Mouse (Mus musculus): ENCODE results near the gene Ccdc38. TPM values are rescaled to one million over a fixed set of nuclear protein-coding genes. Genes with fewer than 3 reads are reported as not detected.

The Ccdc38 gene
- polyA plus RNA-seq, 1 experiment, result 0.03 TPM

GRCm38 (mm10) chr10:93538818-93539217 is 1.6 kb upstream of the Ccdc38 start:
- WGBS, result 94% methylated on average over 6 of the region's 6 CpGs
- DNase-seq, result no peak
- Histone ChIP-seq H3K4me1 (ENCODE audit: control insufficient read depth, insufficient read depth, low read length) (peaks cover 4% of the 10 kb centered on the region), H3K4me3 (replicated peaks; ENCODE audit: insufficient read depth, low read depth, low read length) (no peak overlapping the region), H3K27ac (ENCODE audit: insufficient read depth, low read length) (no peak overlapping the region), H3K27me3 (ENCODE audit: control insufficient read depth, insufficient read depth, low read length) (no peaks in the 10 kb centered on the region)
- TF ChIP-seq CTCF (IDR thresholded peaks at IDR 0.05; ENCODE audit: borderline replicate concordance, insufficient read depth, low read depth, low read length) (no peak), POLR2A (IDR thresholded peaks at IDR 0.05; ENCODE audit: borderline replicate concordance, insufficient read depth, low read length) (no peak)

DNA sequence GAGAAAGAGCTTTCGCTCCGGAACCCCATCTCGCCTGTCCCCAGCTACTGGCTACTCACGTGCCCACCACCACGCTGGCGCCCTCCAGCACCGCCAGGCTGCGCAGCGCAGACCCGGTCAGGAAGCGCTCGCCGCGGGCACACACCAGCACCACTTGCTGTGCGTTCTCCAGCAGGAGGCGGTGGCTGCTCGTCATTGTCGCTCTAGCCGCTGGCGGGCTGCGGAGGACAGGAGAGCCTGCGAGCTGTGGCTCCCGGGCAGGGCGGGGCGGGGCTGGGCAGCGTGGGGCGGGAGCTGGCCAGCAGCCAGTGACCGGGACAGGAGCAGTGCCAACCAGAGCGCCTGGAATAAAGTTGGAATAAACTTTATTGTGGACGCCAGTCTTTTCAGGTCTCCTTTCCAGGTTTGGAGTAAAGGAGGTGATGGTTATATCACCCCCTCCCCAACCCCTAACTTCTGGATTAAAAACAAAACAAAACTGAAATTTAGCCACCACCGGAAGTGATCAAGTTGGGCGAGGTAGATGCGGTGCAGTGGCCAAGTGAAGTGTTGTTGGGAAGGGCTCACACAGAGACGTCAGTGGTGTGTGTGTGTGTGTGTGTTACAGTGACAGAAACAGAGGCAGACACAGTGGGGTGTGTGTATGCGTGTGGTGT is 529 bp upstream of the Ccdc38 start, which contains the start of gene Amdhd1:
Gene Amdhd1 (minus strand): TSS at position 259 of the 656 bp plus-strand sequence.
- peak; percentile 33; the same call in 1 of the 2 replicates for TF ChIP-seq CTCF (IDR thresholded peaks at IDR 0.05; ENCODE audit: borderline replicate concordance, insufficient read depth, low read depth, low read length)
- TF ChIP-seq POLR2A (IDR thresholded peaks at IDR 0.05; ENCODE audit: borderline replicate concordance, insufficient read depth, low read length), result no peak
- 2% methylated on average over 35 of the region's 35 CpGs for WGBS
- peak; percentile 64 for DNase-seq
- peaks cover 4% of the 10 kb centered on the region for H3K4me1 ChIP-seq (ENCODE audit: control insufficient read depth, insufficient read depth, low read length)
- no peak within 1 kb of the TSS for H3K27ac ChIP-seq (ENCODE audit: insufficient read depth, low read length)
- peak within 1 kb of the TSS; percentile 27 for H3K4me3 ChIP-seq (replicated peaks; ENCODE audit: insufficient read depth, low read depth, low read length)
- no peaks in the 10 kb centered on the region for H3K27me3 ChIP-seq (ENCODE audit: control insufficient read depth, insufficient read depth, low read length)

DNA sequence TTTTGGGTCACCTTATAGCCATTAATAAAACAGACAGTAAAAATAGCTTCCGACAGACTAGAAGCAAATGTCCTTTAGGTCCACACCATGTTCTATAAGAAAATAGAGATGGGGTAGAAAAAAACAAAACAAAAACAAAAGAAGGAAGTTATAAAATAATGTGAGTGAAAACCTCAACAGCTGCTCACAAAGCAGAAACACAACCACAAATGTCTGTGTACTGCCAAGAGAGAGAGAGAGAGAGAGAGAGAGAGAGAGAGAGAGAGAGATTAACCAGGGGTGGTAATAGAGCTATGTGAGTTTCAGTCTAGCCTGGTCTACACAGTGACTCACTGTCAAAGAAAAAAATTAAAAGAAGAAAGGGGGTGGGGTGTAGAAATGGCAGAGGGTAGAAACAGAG is 1.2 kb downstream of the Ccdc38 start:
- peaks cover 4% of the 10 kb centered on the region for H3K4me1 ChIP-seq (ENCODE audit: control insufficient read depth, insufficient read depth, low read length)
- H3K27me3 ChIP-seq (ENCODE audit: control insufficient read depth, insufficient read depth, low read length), result no peaks in the 10 kb centered on the region
- H3K4me3 ChIP-seq (replicated peaks; ENCODE audit: insufficient read depth, low read depth, low read length), result no peak overlapping the region
- H3K27ac ChIP-seq (ENCODE audit: insufficient read depth, low read length), result no peak overlapping the region
- TF ChIP-seq CTCF (IDR thresholded peaks at IDR 0.05; ENCODE audit: borderline replicate concordance, insufficient read depth, low read depth, low read length) (no peak), POLR2A (IDR thresholded peaks at IDR 0.05; ENCODE audit: borderline replicate concordance, insufficient read depth, low read length) (no peak)
- no peak for DNase-seq
- 96% methylated on average over 1 of the region's 1 CpGs for WGBS

- H3K27me3 ChIP-seq (ENCODE audit: control insufficient read depth, insufficient read depth, low read length), result no peaks in the 10 kb centered on the region
- peaks cover 4% of the 10 kb centered on the region for H3K4me1 ChIP-seq (ENCODE audit: control insufficient read depth, insufficient read depth, low read length)
- TF ChIP-seq CTCF (IDR thresholded peaks at IDR 0.05; ENCODE audit: borderline replicate concordance, insufficient read depth, low read depth, low read length) (no peak), POLR2A (IDR thresholded peaks at IDR 0.05; ENCODE audit: borderline replicate concordance, insufficient read depth, low read length) (no peak)
- DNase-seq, result no peak
- H3K4me3 ChIP-seq (replicated peaks; ENCODE audit: insufficient read depth, low read depth, low read length), result no peak overlapping the region
- WGBS, result 73% methylated on average over 4 of the region's 4 CpGs
- H3K27ac ChIP-seq (ENCODE audit: insufficient read depth, low read length), result no peak overlapping the region
These were observed 1.9 kb downstream of the Ccdc38 start for GRCm38 (mm10) chr10:93542356-93542755.

DNA sequence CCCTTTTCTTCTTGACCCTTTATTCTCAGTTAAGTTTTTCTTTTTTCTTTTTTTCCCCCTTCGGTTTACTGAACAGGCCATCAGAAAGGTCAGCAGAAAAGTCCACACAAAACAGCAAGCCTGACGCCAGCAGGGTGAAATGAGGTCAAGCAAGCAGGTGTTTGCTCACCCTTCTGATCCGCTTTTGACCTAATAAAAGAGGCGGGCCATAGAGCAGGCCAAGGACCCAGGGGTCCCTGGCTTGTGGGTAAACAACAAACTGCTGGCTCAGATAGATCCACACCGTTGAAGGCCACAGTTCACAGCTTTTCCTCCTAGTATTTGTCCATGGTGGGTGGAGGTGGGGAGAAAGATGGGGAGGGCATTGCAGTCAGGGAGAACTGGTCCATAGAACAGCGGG is 2.7 kb downstream of the Ccdc38 start:
- Histone ChIP-seq H3K4me1 (ENCODE audit: control insufficient read depth, insufficient read depth, low read length) (peaks cover 4% of the 10 kb centered on the region), H3K27me3 (ENCODE audit: control insufficient read depth, insufficient read depth, low read length) (no peaks in the 10 kb centered on the region), H3K27ac (ENCODE audit: insufficient read depth, low read length) (no peak overlapping the region), H3K4me3 (replicated peaks; ENCODE audit: insufficient read depth, low read depth, low read length) (no peak overlapping the region)
- WGBS, result 53% methylated on average over 6 of the region's 6 CpGs
- no peak for DNase-seq
- TF ChIP-seq CTCF (IDR thresholded peaks at IDR 0.05; ENCODE audit: borderline replicate concordance, insufficient read depth, low read depth, low read length), result no peak
- no peak for TF ChIP-seq POLR2A (IDR thresholded peaks at IDR 0.05; ENCODE audit: borderline replicate concordance, insufficient read depth, low read length)

- Histone ChIP-seq H3K4me3 (replicated peaks; ENCODE audit: insufficient read depth, low read depth, low read length) (no peak overlapping the region), H3K4me1 (ENCODE audit: control insufficient read depth, insufficient read depth, low read length) (peaks cover 4% of the 10 kb centered on the region), H3K27ac (ENCODE audit: insufficient read depth, low read length) (no peak overlapping the region), H3K27me3 (ENCODE audit: control insufficient read depth, insufficient read depth, low read length) (no peaks in the 10 kb centered on the region)
- 84% methylated on average over 5 of the region's 5 CpGs for WGBS
- no peak for DNase-seq
- TF ChIP-seq POLR2A (IDR thresholded peaks at IDR 0.05; ENCODE audit: borderline replicate concordance, insufficient read depth, low read length), result no peak
- no peak for TF ChIP-seq CTCF (IDR thresholded peaks at IDR 0.05; ENCODE audit: borderline replicate concordance, insufficient read depth, low read depth, low read length)
These were observed 3.7 kb downstream of the Ccdc38 start for GRCm38 (mm10) chr10:93544172-93544571.

DNA sequence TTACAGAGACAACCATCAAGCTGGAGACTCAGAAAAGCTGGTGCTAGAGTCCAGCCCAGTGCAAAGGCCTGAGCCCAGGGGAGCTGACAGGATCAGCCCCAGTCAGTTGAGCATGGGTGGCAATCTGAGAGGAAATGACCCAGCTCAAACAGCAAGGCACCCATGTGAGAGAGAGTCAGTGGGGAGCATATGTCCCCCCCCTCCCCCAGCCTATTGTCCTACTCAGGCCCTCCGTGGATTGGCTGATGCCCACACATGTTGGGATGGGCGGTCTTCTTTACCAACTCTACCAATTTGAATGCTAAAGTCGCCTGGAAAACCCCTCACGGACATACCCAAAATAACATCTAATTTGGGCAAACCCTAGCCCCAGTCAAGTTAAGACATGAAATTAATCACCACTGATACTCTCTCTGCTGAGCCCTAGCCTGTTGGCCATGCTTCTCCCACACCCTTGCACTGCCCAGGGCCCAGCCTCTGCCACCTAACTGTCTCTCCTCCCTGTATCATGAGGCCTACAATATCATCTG is 7.4 kb downstream of the Ccdc38 start:
- TF ChIP-seq CTCF (IDR thresholded peaks at IDR 0.05; ENCODE audit: borderline replicate concordance, insufficient read depth, low read depth, low read length) (no peak), POLR2A (IDR thresholded peaks at IDR 0.05; ENCODE audit: borderline replicate concordance, insufficient read depth, low read length) (no peak)
- no peak for DNase-seq
- WGBS, result 89% methylated on average over 4 of the region's 4 CpGs
- no peak overlapping the region for H3K4me3 ChIP-seq (replicated peaks; ENCODE audit: insufficient read depth, low read depth, low read length)
- H3K4me1 ChIP-seq (ENCODE audit: control insufficient read depth, insufficient read depth, low read length), result no peaks in the 10 kb centered on the region
- H3K27ac ChIP-seq (ENCODE audit: insufficient read depth, low read length), result no peak overlapping the region
- no peaks in the 10 kb centered on the region for H3K27me3 ChIP-seq (ENCODE audit: control insufficient read depth, insufficient read depth, low read length)

- DNase-seq, result peak; percentile 70 to 80
- Histone ChIP-seq H3K4me3 (replicated peaks; ENCODE audit: insufficient read depth, low read depth, low read length) (no peak overlapping the region), H3K27ac (ENCODE audit: insufficient read depth, low read length) (no peak overlapping the region), H3K27me3 (ENCODE audit: control insufficient read depth, insufficient read depth, low read length) (no peaks in the 10 kb centered on the region), H3K4me1 (ENCODE audit: control insufficient read depth, insufficient read depth, low read length) (no peaks in the 10 kb centered on the region)
- TF ChIP-seq CTCF (IDR thresholded peaks at IDR 0.05; ENCODE audit: borderline replicate concordance, insufficient read depth, low read depth, low read length), result peak; percentile 98
- no peak for TF ChIP-seq POLR2A (IDR thresholded peaks at IDR 0.05; ENCODE audit: borderline replicate concordance, insufficient read depth, low read length)
- WGBS, result 8% methylated on average over 7 of the region's 7 CpGs
These were observed 8.6 kb downstream of the Ccdc38 start for GRCm38 (mm10) chr10:93548991-93549390.
